Mouse (Mus musculus): ENCODE measurements around the gene Pdgfra. TPM values are rescaled to one million over a fixed set of nuclear protein-coding genes. Genes with fewer than 3 reads are reported as not detected.

The Pdgfra gene
- polyA plus RNA-seq, 1 experiment from 2014 or later = 5.2 TPM

GRCm38 (mm10) chr5:75221610-75222009 is 69.5 kb downstream of the Pdgfra start:
- no peaks in the 10 kb centered on the region for H3K27me3 ChIP-seq
- no peak overlapping the region for H3K4me2 ChIP-seq (replicated peaks)
- H3K4me3 ChIP-seq (replicated peaks) = no peak overlapping the region
- H3K9me3 ChIP-seq = no peaks in the 10 kb centered on the region
- no peaks in the 10 kb centered on the region for H3K36me3 ChIP-seq
- no peak for ATAC-seq
- no peak overlapping the region for H3K9ac ChIP-seq (replicated peaks)
- H3K27ac ChIP-seq = no peak overlapping the region
- H3K4me1 ChIP-seq (replicated peaks) = peaks cover 25% of the 10 kb centered on the region
- 88% methylated on average over 10 of the region's 10 CpGs for WGBS

GRCm38 (mm10) chr5:75222491-75223265 is 70.6 kb downstream of the Pdgfra start:
- Histone ChIP-seq H3K9me3 (no peaks in the 10 kb centered on the region), H3K27me3 (no peaks in the 10 kb centered on the region)

GRCm38 (mm10) chr5:75238363-75238762 is 86.3 kb downstream of the Pdgfra start:
- H3K27ac ChIP-seq = no peak overlapping the region
- WGBS = 48% methylated on average over 2 of the region's 2 CpGs
- no peaks in the 10 kb centered on the region for H3K27me3 ChIP-seq
- no peak overlapping the region for H3K4me2 ChIP-seq (replicated peaks)
- H3K9ac ChIP-seq (replicated peaks) = no peak overlapping the region
- H3K9me3 ChIP-seq = no peaks in the 10 kb centered on the region
- ATAC-seq = no peak
- no peak overlapping the region for H3K4me3 ChIP-seq (replicated peaks)
- H3K36me3 ChIP-seq = no peaks in the 10 kb centered on the region
- no peaks in the 10 kb centered on the region for H3K4me1 ChIP-seq (replicated peaks)

More at GRCm38 (mm10) chr5:75222491-75223265, 70.6 kb downstream of the Pdgfra start:
- H3K36me3 ChIP-seq = no peaks in the 10 kb centered on the region
- peaks cover 25% of the 10 kb centered on the region for H3K4me1 ChIP-seq (replicated peaks)
- H3K4me2 ChIP-seq (replicated peaks) = no peak overlapping the region
- ATAC-seq = peak; percentile 82
- no peak overlapping the region for H3K4me3 ChIP-seq (replicated peaks)
- H3K9ac ChIP-seq (replicated peaks) = no peak overlapping the region
- 45% methylated on average over 10 of the region's 10 CpGs for WGBS
- H3K27ac ChIP-seq = no peak overlapping the region

- WGBS = 62% methylated on average over 15 of the region's 15 CpGs
- H3K27ac ChIP-seq = no peak overlapping the region
Observed at GRCm38 (mm10) chr5:75238928-75239777, 87.1 kb downstream of the Pdgfra start.

GRCm38 (mm10) chr5:75247070-75247740 is 95.1 kb downstream of the Pdgfra start:
- WGBS = 57% methylated on average over 25 of the region's 25 CpGs
- Histone ChIP-seq H3K4me2 (replicated peaks) (peak overlapping the region; percentile 21), H3K4me1 (replicated peaks) (no peaks in the 10 kb centered on the region), H3K36me3 (no peaks in the 10 kb centered on the region), H3K27ac (no peak overlapping the region), H3K9me3 (no peaks in the 10 kb centered on the region), H3K4me3 (replicated peaks) (no peak overlapping the region), H3K27me3 (no peaks in the 10 kb centered on the region), H3K9ac (replicated peaks) (no peak overlapping the region)
- 0 out of 2 replicates have a peak, but pooled peaks have one; percentile 67 for ATAC-seq

More at GRCm38 (mm10) chr5:75238928-75239777, 87.1 kb downstream of the Pdgfra start:
- H3K4me3 ChIP-seq (replicated peaks) = no peak overlapping the region
- no peaks in the 10 kb centered on the region for H3K9me3 ChIP-seq
- H3K4me1 ChIP-seq (replicated peaks) = no peaks in the 10 kb centered on the region
- no peak overlapping the region for H3K9ac ChIP-seq (replicated peaks)
- H3K36me3 ChIP-seq = no peaks in the 10 kb centered on the region
- H3K27me3 ChIP-seq = no peaks in the 10 kb centered on the region
- no peak overlapping the region for H3K4me2 ChIP-seq (replicated peaks)
- no peak for ATAC-seq

Small RNAs within 50 kb of the gene (microRNA-seq; reads per million reads assigned to microRNA genes)
- not detected for gene Mir7025

Other genes with a start within 250 kb of the Pdgfra start
- gene Chic2, start 107.5 kb upstream of the Pdgfra start, polyA plus RNA-seq (2015; fragmentation: Nextera tagmentation; extraction: Ambion mirVana) = 28.7 and 29.1 TPM in 2 replicates
- 0.31 and 0.94 TPM in 2 replicates for gene Gsx2, start 76.7 kb upstream of the Pdgfra start, polyA plus RNA-seq (2015; fragmentation: Nextera tagmentation; extraction: Ambion mirVana)